In the genomic region with DNA sequence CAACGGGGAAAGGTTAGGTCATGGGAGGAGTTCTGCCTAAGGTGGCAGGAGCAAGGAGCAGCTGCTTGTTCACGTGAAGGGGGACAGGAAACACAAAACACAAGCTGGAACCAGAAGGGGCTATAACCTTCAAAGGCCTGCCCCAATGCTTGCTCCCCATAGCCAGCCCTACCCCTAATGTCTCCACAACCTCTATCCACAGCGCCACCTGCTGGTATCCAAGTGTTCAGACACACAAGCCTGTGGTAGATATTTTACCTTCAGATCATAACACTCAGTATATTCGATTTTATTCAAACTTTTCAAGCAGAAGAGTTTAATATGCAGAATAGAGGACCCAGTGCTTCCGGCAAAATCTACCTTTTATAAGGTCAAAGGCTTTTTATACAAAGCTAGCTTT, we compare ENCODE assay signal across 11 mouse cellular contexts.
A peak's percentile ranks its signal among the peaks of the same experiment; 100 is the strongest.
DNase-seq lines count a peak whose midpoint lies in the region; ATAC-seq and TF ChIP-seq lines count a peak whose summit lies in the region.
"Had no signal": no experiment of that assay in that cellular context is flagged by ENCODE, and none has a peak within 500 bp of the region (broad histone marks: within the 10 kb centered on the region; RNA-seq: fewer than 3 reads in every experiment).

No protein-coding gene starts in this region.

- H3K4me1 ChIP-seq in heart, adult 2 months (ENCODE audit: control insufficient read depth, insufficient read depth, low read length), result no peaks in the 10 kb centered on the region

- 0 out of 2 replicates have a peak, but pooled peaks have one; percentile 29 for ATAC-seq in common myeloid progenitor, adult 5-6 weeks (replicated peaks; ENCODE audit: low read depth, poor library complexity, severe bottlenecking)

- no peak for DNase-seq in heart, adult 2 months
- DNase-seq in heart, postnatal 4 days, result no peak
- DNase-seq in thymus, postnatal 4 days, result peak; percentile 35
- DNase-seq in thymus, postnatal 10 days (ENCODE audit: low spot score in 2 of 2), result no peak
- no peak for DNase-seq in adrenal gland, adult (ENCODE audit: inconsistent age in 2 of 2, low spot score in 1 of 2)
- no peak for DNase-seq in thymus, postnatal 36 days
- DNase-seq: cerebellum, adult 18-20 months; gastrocnemius, postnatal 25 days; kidney, postnatal 14 days had no signal

- H3K27me3 ChIP-seq in heart, adult 2 months (ENCODE audit: control insufficient read depth, insufficient read depth, low read length), result no peaks in the 10 kb centered on the region

- H3K27ac ChIP-seq in heart, adult 2 months, result no peak overlapping the region

- no peak overlapping the region for H3K4me3 ChIP-seq in heart, adult 2 months
- H3K4me3 ChIP-seq: erythroblast, embryonic 14.5 days had no signal

- peak; percentile 30 for TF ChIP-seq CTCF in heart, adult 2 months (IDR thresholded peaks at IDR 0.05)

- no peak overlapping the region for H3K9ac ChIP-seq in heart, adult 2 months (ENCODE audit: low read depth, low read length)

- WGBS in heart, adult 2 months, result 79% methylated on average over 5 of the region's 5 CpGs

- TF ChIP-seq POLR2A in heart, adult 2 months (IDR thresholded peaks at IDR 0.05; ENCODE audit: insufficient read depth, low read depth, low read length), result no peak

- TF ChIP-seq EP300 in heart, adult 2 months (IDR thresholded peaks at IDR 0.05; ENCODE audit: insufficient read depth, low read depth, low read length), result no peak

- no peaks in the 10 kb centered on the region for H3K36me3 ChIP-seq in heart, adult 2 months (ENCODE audit: control insufficient read depth, insufficient read depth, low read length)

- no peaks in the 10 kb centered on the region for H3K79me2 ChIP-seq in heart, adult 2 months (replicated peaks; ENCODE audit: control insufficient read depth, insufficient read depth, low read length)

- intact Hi-C loops in heart, adult 2 months (cut with DNase I), result no loop called here
